Mouse (Mus musculus) liver, adult 2 months (tissue): ENCODE data around the gene Psmd8.

Experiments
- CTCF ChIP-seq: fragments of 200-500 bp; IDR thresholded peaks from 2 replicates; pipeline ENCODE4 v1.5.1; 2011; ENCODE audit warnings: low read depth, low read length, control low read depth
- POLR2A ChIP-seq: fragments of 200-500 bp; IDR thresholded peaks from 2 replicates; pipeline ENCODE4 v1.6.1; 2011; ENCODE audit warnings: low read length, control low read depth; ENCODE audit not compliant: insufficient read depth; ENCODE audit errors: extremely low read depth

DNA sequence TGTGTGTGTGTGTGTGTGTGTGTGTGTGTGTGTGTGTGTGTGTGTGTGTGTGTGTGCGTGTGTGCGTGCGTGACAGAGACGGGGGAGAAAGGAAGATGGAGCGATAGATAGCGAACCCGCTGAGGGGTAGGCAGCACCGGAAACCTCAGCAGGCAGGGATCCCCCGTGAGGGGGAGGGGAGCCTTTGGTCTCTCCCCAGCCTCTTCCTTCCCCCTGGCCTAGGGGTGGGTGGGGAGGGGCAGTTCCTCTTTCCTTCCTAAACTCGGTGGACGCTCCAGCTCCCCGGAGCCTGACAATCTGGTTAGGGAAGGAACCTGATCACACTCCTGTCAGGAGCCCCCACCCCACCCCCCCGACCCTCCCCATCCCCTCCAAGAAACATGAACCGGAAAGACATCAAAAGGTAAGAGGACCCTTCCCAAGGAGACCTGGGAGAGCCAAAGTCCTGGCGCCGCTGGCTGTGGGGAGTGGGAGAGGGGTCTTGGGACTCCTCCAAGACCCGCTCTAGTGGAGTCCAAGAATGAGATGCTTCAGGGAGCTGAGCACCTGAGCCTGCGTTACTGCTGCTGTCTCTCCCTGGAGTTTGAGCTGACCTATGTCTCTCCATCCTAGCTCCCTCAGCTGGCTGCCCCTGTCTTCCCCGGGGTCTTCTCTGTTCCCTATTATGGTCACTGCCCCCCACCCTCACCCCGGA is 45.7 kb downstream of the Psmd8 start, which contains the start of gene Rasgrp4:
- TF ChIP-seq POLR2A (no peak), CTCF (no peak)
